Mouse (Mus musculus) frontal cortex, adult (tissue): ENCODE results near the gene Nipbl.
"Not testable (repeated sequence)": the region's sequence is repeated elsewhere in the genome, so short reads cannot be mapped to it uniquely, and the experiment has no call there.

ENCODE experiments used
- ATAC-seq: cut with Nextera tagmentation; 2 replicates; pipeline ENCODE4 v1.9.2; 2017; ENCODE audit warnings: mild to moderate bottlenecking, moderate library complexity, mixed read lengths; ENCODE audit not compliant: low TSS enrichment

Gene Nipbl

GRCm38 (mm10) chr15:8443926-8444889 lies at the start of gene Nipbl:
Nipbl (minus strand) TSS chr15:8444463.
- peak; percentile 85 for ATAC-seq

- no peak for ATAC-seq
Measured at GRCm38 (mm10) chr15:8485261-8485660, 41.0 kb upstream of the Nipbl start.

GRCm38 (mm10) chr15:8469006-8469575 lies 24.8 kb upstream of the Nipbl start:
- no peak for ATAC-seq

- ATAC-seq, result no peak
Measured at GRCm38 (mm10) chr15:8463521-8463920, 19.3 kb upstream of the Nipbl start.

GRCm38 (mm10) chr15:8462780-8463179 lies 18.5 kb upstream of the Nipbl start:
- ATAC-seq, result no peak

GRCm38 (mm10) chr15:8460871-8461270 lies 16.6 kb upstream of the Nipbl start:
- ATAC-seq, result no peak

GRCm38 (mm10) chr15:8459979-8460378 lies 15.7 kb upstream of the Nipbl start:
- ATAC-seq, result no peak

- not testable (repeated sequence) for ATAC-seq
Measured at GRCm38 (mm10) chr15:8456223-8456622, 12.0 kb upstream of the Nipbl start.

- no peak for ATAC-seq
Measured at GRCm38 (mm10) chr15:8455486-8455885, 11.2 kb upstream of the Nipbl start.

GRCm38 (mm10) chr15:8451071-8451470 lies 6.8 kb upstream of the Nipbl start:
- ATAC-seq, result peak; percentile 79

- ATAC-seq, result no peak
Measured at GRCm38 (mm10) chr15:8447193-8447767, 3.0 kb upstream of the Nipbl start.

- no peak for ATAC-seq
Measured at GRCm38 (mm10) chr15:8446435-8446834, 2.2 kb upstream of the Nipbl start.

GRCm38 (mm10) chr15:8445951-8446419 lies 1.7 kb upstream of the Nipbl start:
- no peak for ATAC-seq

GRCm38 (mm10) chr15:8444890-8445597 lies 781 bp upstream of the Nipbl start:
- peak; percentile 75 for ATAC-seq

GRCm38 (mm10) chr15:8443168-8443925 lies 916 bp downstream of the Nipbl start:
- peak; percentile 41 for ATAC-seq

- ATAC-seq, result no peak
Measured at GRCm38 (mm10) chr15:8442761-8443160, 1.5 kb downstream of the Nipbl start.

- ATAC-seq, result no peak
Measured at GRCm38 (mm10) chr15:8442156-8442555, 2.1 kb downstream of the Nipbl start.

GRCm38 (mm10) chr15:8433239-8433947 lies 10.9 kb downstream of the Nipbl start:
- ATAC-seq, result no peak

GRCm38 (mm10) chr15:8432534-8432933 lies 11.7 kb downstream of the Nipbl start:
- ATAC-seq, result no peak

GRCm38 (mm10) chr15:8429502-8429901 lies 14.8 kb downstream of the Nipbl start:
- ATAC-seq, result no peak

- no peak for ATAC-seq
Measured at GRCm38 (mm10) chr15:8420909-8421308, 23.4 kb downstream of the Nipbl start.
